Mouse (Mus musculus): ENCODE results near the gene Mapk13. TPM values are rescaled to one million over a fixed set of nuclear protein-coding genes. Genes with fewer than 3 reads are reported as not detected.

Mapk13 gene
- polyA plus RNA-seq, 1 experiment: not detected

DNA sequence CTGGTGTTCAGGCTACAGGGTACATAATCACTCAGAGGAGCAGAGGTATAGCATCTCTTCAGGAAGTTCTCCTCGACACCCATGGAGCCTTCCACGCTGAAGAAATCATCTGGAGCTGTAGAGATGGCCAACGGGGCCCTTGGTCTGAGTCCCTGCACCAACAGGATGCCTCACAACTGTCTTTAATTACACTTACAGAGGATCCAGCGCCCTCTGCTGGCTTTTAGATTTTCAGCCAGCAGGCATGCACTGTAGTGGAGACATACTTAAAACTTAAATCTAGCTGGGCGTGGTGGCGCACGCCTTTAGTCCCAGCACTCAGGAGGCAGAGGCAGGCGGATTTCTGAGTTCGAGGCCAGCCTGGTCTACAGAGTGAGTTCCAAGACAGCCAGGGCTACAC is 25.2 kb upstream of the Mapk13 start:
- Histone ChIP-seq H3K27me3 (ENCODE audit: control insufficient read depth) (no peaks in the 10 kb centered on the region), H3K9me3 (ENCODE audit: control insufficient read depth, low read length) (no peaks in the 10 kb centered on the region; the same call in 1 of the 2 replicates), H3K4me3 (replicated peaks) (no peak overlapping the region), H3K4me1 (ENCODE audit: control insufficient read depth) (peaks cover 3% of the 10 kb centered on the region; the same call in 1 of the 2 replicates), H3K36me3 (ENCODE audit: control insufficient read depth) (peaks cover 99% of the 10 kb centered on the region)
- TF ChIP-seq TAL1 (IDR thresholded peaks at IDR 0.05; ENCODE audit: low read length): no peak
- no peak for TF ChIP-seq GATA1 (IDR thresholded peaks at IDR 0.05; ENCODE audit: low read length)

DNA sequence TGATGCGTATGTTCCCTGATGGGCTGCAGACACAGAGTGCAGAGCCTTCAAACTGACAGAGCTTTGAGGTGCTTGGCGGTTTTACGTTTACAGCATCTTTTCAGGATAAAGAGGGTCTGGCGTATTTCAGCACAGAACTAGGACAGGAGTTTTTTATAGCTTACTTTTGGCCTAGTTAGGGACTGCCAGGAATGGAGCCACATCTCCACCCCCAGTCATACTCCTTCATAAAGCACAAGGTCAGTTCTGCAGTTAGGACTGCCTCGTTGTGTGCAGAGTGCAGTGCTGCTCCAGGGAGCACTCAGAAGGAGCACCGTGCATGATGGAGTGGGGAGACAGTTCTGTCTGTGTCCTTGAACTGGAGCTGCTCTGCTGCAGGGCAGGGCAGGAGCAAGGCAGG is 23.3 kb upstream of the Mapk13 start:
- H3K9me3 ChIP-seq (ENCODE audit: control insufficient read depth, low read length): no peaks in the 10 kb centered on the region; the same call in 1 of the 2 replicates
- H3K27me3 ChIP-seq (ENCODE audit: control insufficient read depth): no peaks in the 10 kb centered on the region
- peaks cover under 1% of the 10 kb centered on the region for H3K4me1 ChIP-seq (ENCODE audit: control insufficient read depth)
- no peak overlapping the region for H3K4me3 ChIP-seq (replicated peaks)
- peaks cover 85% of the 10 kb centered on the region for H3K36me3 ChIP-seq (ENCODE audit: control insufficient read depth)
- TF ChIP-seq GATA1 (IDR thresholded peaks at IDR 0.05; ENCODE audit: low read length): no peak
- no peak for TF ChIP-seq TAL1 (IDR thresholded peaks at IDR 0.05; ENCODE audit: low read length)

DNA sequence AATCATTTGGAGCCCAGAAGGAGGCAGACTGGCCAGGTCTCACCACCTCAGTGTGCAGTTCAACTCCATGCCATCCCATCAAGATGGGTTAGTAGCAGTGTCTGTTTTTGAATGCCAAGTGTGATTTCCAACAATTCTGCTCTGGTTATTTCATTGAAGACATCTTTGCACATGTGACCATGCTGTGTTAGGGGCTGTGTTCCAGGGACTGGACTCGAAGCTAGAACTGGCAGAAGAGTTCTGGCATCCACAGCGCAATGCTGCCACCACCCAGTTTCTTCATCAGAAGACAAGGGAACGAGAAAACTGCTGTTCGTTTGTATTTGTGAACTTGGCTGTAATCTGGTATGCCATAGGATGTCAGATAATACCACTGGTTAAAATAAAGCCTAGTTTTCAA is 21.1 kb upstream of the Mapk13 start:
- no peaks in the 10 kb centered on the region; the same call in 1 of the 2 replicates for H3K9me3 ChIP-seq (ENCODE audit: control insufficient read depth, low read length)
- H3K36me3 ChIP-seq (ENCODE audit: control insufficient read depth): peaks cover 63% of the 10 kb centered on the region
- no peaks in the 10 kb centered on the region for H3K27me3 ChIP-seq (ENCODE audit: control insufficient read depth)
- TF ChIP-seq GATA1 (IDR thresholded peaks at IDR 0.05; ENCODE audit: low read length): no peak
- no peak for TF ChIP-seq TAL1 (IDR thresholded peaks at IDR 0.05; ENCODE audit: low read length)
- no peaks in the 10 kb centered on the region; the same call in 1 of the 2 replicates for H3K4me1 ChIP-seq (ENCODE audit: control insufficient read depth)
- H3K4me3 ChIP-seq (replicated peaks): no peak overlapping the region

DNA sequence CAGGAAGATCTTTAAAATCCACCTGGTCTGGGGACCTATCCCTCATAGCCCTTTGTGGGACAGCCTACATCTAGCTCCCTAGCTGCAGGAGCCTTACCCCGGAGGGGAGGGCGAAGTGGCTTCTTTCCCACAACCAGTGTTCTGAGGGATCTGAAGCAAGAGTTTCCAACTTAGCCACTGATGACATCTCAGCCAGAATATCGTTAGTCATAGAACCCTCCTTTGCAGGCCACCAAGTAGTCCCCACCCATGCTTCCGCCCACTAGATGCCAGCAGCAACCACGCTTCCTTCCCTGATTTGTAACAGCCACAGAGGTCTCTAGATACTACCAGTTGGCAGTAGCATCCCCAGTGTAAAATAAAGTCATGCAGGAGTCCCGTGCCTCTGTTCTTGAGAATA is 18.5 kb upstream of the Mapk13 start:
- TF ChIP-seq TAL1 (IDR thresholded peaks at IDR 0.05; ENCODE audit: low read length): no peak
- no peak for TF ChIP-seq GATA1 (IDR thresholded peaks at IDR 0.05; ENCODE audit: low read length)
- H3K4me3 ChIP-seq (replicated peaks): no peak overlapping the region
- no peaks in the 10 kb centered on the region for H3K9me3 ChIP-seq (ENCODE audit: control insufficient read depth, low read length)
- no peaks in the 10 kb centered on the region for H3K27me3 ChIP-seq (ENCODE audit: control insufficient read depth)
- peaks cover 37% of the 10 kb centered on the region for H3K36me3 ChIP-seq (ENCODE audit: control insufficient read depth)
- no peaks in the 10 kb centered on the region; the same call in 1 of the 2 replicates for H3K4me1 ChIP-seq (ENCODE audit: control insufficient read depth)

DNA sequence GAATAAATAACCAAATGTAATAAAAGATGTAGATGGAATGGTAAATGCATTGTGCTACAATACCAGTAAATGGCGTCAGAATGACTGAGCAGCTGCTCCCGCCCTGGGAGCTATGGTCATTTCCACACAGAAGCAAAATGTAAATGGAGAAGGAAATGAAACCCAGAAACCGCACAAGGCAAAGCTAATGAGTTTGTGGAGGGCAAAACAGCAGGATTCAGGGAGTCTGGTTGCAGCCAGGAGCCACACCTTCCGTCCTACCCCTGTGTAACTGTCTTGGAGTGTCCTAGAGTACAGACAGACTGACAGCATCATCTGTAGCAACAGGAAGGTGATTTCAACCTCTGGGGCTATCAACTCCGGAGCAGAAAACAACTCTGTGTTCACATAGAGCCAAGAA is 12.7 kb upstream of the Mapk13 start:
- no peaks in the 10 kb centered on the region for H3K36me3 ChIP-seq (ENCODE audit: control insufficient read depth)
- H3K27me3 ChIP-seq (ENCODE audit: control insufficient read depth): peaks cover 3% of the 10 kb centered on the region; the same call in 1 of the 2 replicates
- peaks cover 5% of the 10 kb centered on the region for H3K4me1 ChIP-seq (ENCODE audit: control insufficient read depth)
- no peak for TF ChIP-seq TAL1 (IDR thresholded peaks at IDR 0.05; ENCODE audit: low read length)
- no peak for TF ChIP-seq GATA1 (IDR thresholded peaks at IDR 0.05; ENCODE audit: low read length)
- H3K4me3 ChIP-seq (replicated peaks): no peak overlapping the region
- H3K9me3 ChIP-seq (ENCODE audit: control insufficient read depth, low read length): no peaks in the 10 kb centered on the region

DNA sequence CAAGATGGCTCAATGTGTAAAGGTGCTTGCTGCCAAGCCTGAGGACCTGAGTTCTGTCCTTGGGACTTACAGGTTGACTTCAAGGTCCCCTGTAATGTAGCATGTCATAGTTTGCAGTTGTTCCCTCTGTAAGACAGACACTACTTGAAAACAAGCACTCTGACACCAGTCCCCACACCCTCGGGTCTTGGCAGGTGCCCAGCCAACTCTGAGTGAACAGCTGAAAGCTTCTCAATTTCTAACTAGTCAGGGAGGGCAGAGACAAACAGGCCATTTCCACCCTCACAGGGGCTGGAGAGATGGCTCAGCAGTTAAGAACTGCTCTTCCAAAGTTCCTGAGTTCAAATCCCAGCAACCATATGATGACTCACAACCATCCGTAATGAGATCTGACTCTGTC is 11.6 kb upstream of the Mapk13 start:
- Histone ChIP-seq H3K36me3 (ENCODE audit: control insufficient read depth) (no peaks in the 10 kb centered on the region), H3K27me3 (ENCODE audit: control insufficient read depth) (peaks cover 3% of the 10 kb centered on the region; the same call in 1 of the 2 replicates), H3K4me1 (ENCODE audit: control insufficient read depth) (peaks cover 5% of the 10 kb centered on the region), H3K4me3 (replicated peaks) (no peak overlapping the region), H3K9me3 (ENCODE audit: control insufficient read depth, low read length) (no peaks in the 10 kb centered on the region)
- TF ChIP-seq GATA1 (IDR thresholded peaks at IDR 0.05; ENCODE audit: low read length) (no peak), TAL1 (IDR thresholded peaks at IDR 0.05; ENCODE audit: low read length) (no peak)

DNA sequence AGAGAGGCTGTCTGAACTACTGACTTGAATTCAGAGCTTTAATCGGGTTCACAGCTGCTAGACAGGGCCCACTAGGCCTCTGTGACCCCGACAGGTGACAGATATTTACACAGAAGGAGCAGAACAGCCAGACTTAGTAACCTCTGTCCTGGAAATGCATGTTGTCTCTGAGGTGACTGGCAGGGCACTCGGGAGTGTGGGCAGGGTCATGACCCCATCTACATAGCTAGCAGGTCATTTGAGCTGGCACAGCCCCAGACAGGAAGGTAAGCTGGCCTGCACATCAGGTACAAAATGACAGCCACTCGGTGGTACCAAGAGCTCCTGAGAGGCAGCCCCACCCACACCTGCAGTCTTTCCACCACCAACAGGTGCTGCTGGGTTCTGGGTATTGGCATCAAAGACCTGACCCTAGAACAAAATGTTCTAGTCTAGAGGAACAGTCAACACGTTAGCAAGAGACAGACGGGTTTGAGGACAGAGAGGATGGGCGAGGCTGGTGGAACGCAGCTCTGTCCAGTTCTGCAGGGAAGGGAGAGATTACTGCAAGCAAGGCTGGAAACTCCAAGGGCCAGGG is 8.3 kb upstream of the Mapk13 start:
- TF ChIP-seq TAL1 (IDR thresholded peaks at IDR 0.05; ENCODE audit: low read length) (no peak), GATA1 (IDR thresholded peaks at IDR 0.05; ENCODE audit: low read length) (no peak)
- Histone ChIP-seq H3K4me1 (ENCODE audit: control insufficient read depth) (peaks cover 5% of the 10 kb centered on the region), H3K4me3 (replicated peaks) (no peak overlapping the region)

DNA sequence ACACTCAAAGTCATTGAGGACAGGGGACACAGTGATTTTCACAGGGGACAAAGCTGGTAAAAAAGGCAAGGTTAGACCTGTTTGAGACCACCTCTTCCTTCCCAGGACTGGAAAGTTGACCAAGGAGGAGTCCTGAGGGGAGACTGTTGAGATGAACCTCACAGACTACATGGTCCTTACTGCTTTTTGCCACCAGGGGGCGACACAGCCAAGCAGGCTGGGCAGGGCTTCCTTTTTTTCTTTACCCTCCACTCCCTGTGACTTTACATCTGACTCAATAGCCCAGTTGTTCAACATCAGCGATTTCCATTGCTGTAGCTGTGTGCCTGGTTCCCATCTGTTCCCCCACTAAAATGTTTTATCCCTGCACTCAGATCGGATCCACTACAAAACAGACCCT is 7.2 kb upstream of the Mapk13 start:
- no peaks in the 10 kb centered on the region for H3K9me3 ChIP-seq (ENCODE audit: control insufficient read depth, low read length)
- no peaks in the 10 kb centered on the region for H3K36me3 ChIP-seq (ENCODE audit: control insufficient read depth)
- H3K4me1 ChIP-seq (ENCODE audit: control insufficient read depth): peaks cover 5% of the 10 kb centered on the region
- peaks cover 21% of the 10 kb centered on the region for H3K27me3 ChIP-seq (ENCODE audit: control insufficient read depth)
- H3K4me3 ChIP-seq (replicated peaks): no peak overlapping the region
- no peak for TF ChIP-seq GATA1 (IDR thresholded peaks at IDR 0.05; ENCODE audit: low read length)

More for the DNA sequence above, 8.3 kb upstream of the Mapk13 start:
- Histone ChIP-seq H3K9me3 (ENCODE audit: control insufficient read depth, low read length) (no peaks in the 10 kb centered on the region), H3K27me3 (ENCODE audit: control insufficient read depth) (peaks cover 12% of the 10 kb centered on the region), H3K36me3 (ENCODE audit: control insufficient read depth) (no peaks in the 10 kb centered on the region)

DNA sequence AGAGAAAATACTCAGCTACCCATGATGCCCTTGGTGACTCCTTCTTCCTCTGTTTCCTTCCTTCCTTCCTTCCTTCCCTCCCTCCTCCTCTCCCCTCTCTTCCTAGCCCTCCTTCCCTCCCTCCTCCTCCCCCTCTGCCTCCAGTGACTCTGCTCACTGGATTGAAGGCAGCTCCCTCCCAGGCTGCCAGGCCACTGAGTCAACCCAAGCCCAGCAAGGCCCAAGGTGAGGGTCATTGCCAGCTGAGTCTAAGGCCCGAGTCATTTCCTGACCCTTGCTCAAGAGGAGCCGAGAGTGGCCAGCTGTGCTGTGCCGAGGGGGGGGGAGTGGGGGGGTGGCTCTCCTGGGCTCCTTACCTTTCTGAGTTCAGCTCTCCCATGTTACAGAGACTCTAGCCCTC is 2.9 kb upstream of the Mapk13 start:
- Histone ChIP-seq H3K27me3 (ENCODE audit: control insufficient read depth) (peaks cover 60% of the 10 kb centered on the region), H3K36me3 (ENCODE audit: control insufficient read depth) (no peaks in the 10 kb centered on the region), H3K4me1 (ENCODE audit: control insufficient read depth) (peaks cover 11% of the 10 kb centered on the region), H3K4me3 (replicated peaks) (no peak overlapping the region), H3K9me3 (ENCODE audit: control insufficient read depth, low read length) (no peaks in the 10 kb centered on the region; the same call in 1 of the 2 replicates)
- TF ChIP-seq GATA1 (IDR thresholded peaks at IDR 0.05; ENCODE audit: low read length) (no peak), TAL1 (IDR thresholded peaks at IDR 0.05; ENCODE audit: low read length) (no peak)
